Mouse (Mus musculus) R1 (cell line): ENCODE measurements at regions not wholly inside any gene's neighbourhood (a gene's known extent, or its start where the extent isn't known, plus 50 kb on each side); places are given as distances from the start of the nearest gene placed in this dataset.
A peak's percentile ranks its signal among the peaks of the same experiment; 100 is the strongest.
"Not testable (repeated sequence)": the region's sequence is repeated elsewhere in the genome, so short reads cannot be mapped to it uniquely, and the experiment has no call there.

Experiments used
- DNase-seq: peaks from one replicate; pipeline ENCODE4 v3.0.0-alpha.2; 2018; ENCODE audit warnings: low read depth, low spot score

- no peak for DNase-seq
These were observed 75.8 kb upstream of the Hao2 start for GRCm38 (mm10) chr3:98968811-98969210.

- peak; percentile 51 for DNase-seq
These were observed 82.7 kb upstream of the Hao2 start for GRCm38 (mm10) chr3:98975777-98976176.

- no peak for DNase-seq
These were observed 89.7 kb upstream of the Hao2 start for GRCm38 (mm10) chr3:98982787-98983186.

- DNase-seq: not testable (repeated sequence)
These were observed 94.2 kb upstream of the Hao2 start for GRCm38 (mm10) chr3:98987266-98987665.

- DNase-seq: no peak
These were observed 97.8 kb upstream of the Hao2 start for GRCm38 (mm10) chr3:98990801-98991200.

GRCm38 (mm10) chr3:98991276-98991675 is 98.2 kb upstream of the Hao2 start:
- no peak for DNase-seq

GRCm38 (mm10) chr3:98994086-98994485 is 101.0 kb upstream of the Hao2 start:
- no peak for DNase-seq

- DNase-seq: no peak
These were observed 110.2 kb upstream of the Wars2 start for GRCm38 (mm10) chr3:99030636-99031035.

GRCm38 (mm10) chr3:99046190-99046589 is 94.7 kb upstream of the Wars2 start:
- no peak for DNase-seq

- DNase-seq: no peak
These were observed 93.7 kb upstream of the Wars2 start for GRCm38 (mm10) chr3:99047156-99047555.

GRCm38 (mm10) chr3:99049305-99049704 is 91.6 kb upstream of the Wars2 start:
- no peak for DNase-seq

- no peak for DNase-seq
These were observed 88.7 kb upstream of the Wars2 start for GRCm38 (mm10) chr3:99052176-99052575.

GRCm38 (mm10) chr3:99067168-99067567 is 73.7 kb upstream of the Wars2 start:
- no peak for DNase-seq
